Mouse (Mus musculus) gastrocnemius, postnatal 10 days (tissue): ENCODE data around the gene Pdxdc1. TPM values are rescaled to one million over a fixed set of nuclear protein-coding genes. Genes with fewer than 3 reads are reported as not detected.
"Not testable (repeated sequence)": the region's sequence is repeated elsewhere in the genome, so short reads cannot be mapped to it uniquely, and the experiment has no call there.

Experiments
- DNase-seq: peaks from one replicate; pipeline ENCODE4 v3.0.0; 2021; ENCODE audit warnings: mixed read lengths
- long read RNA-seq, 2 experiments: library from polyadenylated mRNA; stranded (forward); transcript quantifications; one replicate each; pipeline ENCODE4 v2.0.0; 2021
- total RNA-seq, 2 experiments: library from RNA; stranded (reverse); gene quantifications; 2 replicates each; pipeline ENCODE4 v1.2.3; 2021

The Pdxdc1 gene
- 10 to 100 TPM; 45.9 to 54.0 TPM for total RNA-seq
- long read RNA-seq, experiment 1, full-length matches to known transcripts = 27 of 44 reads
- long read RNA-seq, experiment 1, partial matches to known transcripts = 3 of 44 reads
- long read RNA-seq, experiment 1, other reads (novel, unspliced or antisense) = 14 of 44 reads
- long read RNA-seq, experiment 2, full-length matches to known transcripts = 10 of 15 reads
- long read RNA-seq, experiment 2, partial matches to known transcripts = 2 of 15 reads
- long read RNA-seq, experiment 2, other reads (novel, unspliced or antisense) = 3 of 15 reads

- peak; percentile 97 for DNase-seq
These were observed at the start of gene Pdxdc1, which contains the start of gene Mpv17l for GRCm38 (mm10) chr16:13902888-13903483. Gene Pdxdc1, minus strand, starts transcription at chr16:13903131. Gene Mpv17l, plus strand, starts transcription at chr16:13903161.

- DNase-seq = no peak
These were observed 48.3 kb upstream of the Pdxdc1 start for GRCm38 (mm10) chr16:13951245-13951644.

GRCm38 (mm10) chr16:13946306-13946705 is 43.4 kb upstream of the Pdxdc1 start:
- no peak for DNase-seq

- DNase-seq = no peak
These were observed 42.2 kb upstream of the Pdxdc1 start for GRCm38 (mm10) chr16:13945153-13945552.

GRCm38 (mm10) chr16:13944752-13945151 is 41.8 kb upstream of the Pdxdc1 start:
- DNase-seq = no peak

- no peak for DNase-seq
These were observed 41.2 kb upstream of the Pdxdc1 start for GRCm38 (mm10) chr16:13944178-13944577.

GRCm38 (mm10) chr16:13940847-13941395 is 38.0 kb upstream of the Pdxdc1 start:
- DNase-seq = no peak

- peak; percentile 42 for DNase-seq
These were observed 37.4 kb upstream of the Pdxdc1 start for GRCm38 (mm10) chr16:13940139-13940846.

GRCm38 (mm10) chr16:13927456-13928075 is 24.6 kb upstream of the Pdxdc1 start:
- no peak for DNase-seq

GRCm38 (mm10) chr16:13922966-13923365 is 20.0 kb upstream of the Pdxdc1 start:
- DNase-seq = not testable (repeated sequence)

GRCm38 (mm10) chr16:13922499-13922898 is 19.6 kb upstream of the Pdxdc1 start:
- not testable (repeated sequence) for DNase-seq

GRCm38 (mm10) chr16:13921781-13922180 is 18.9 kb upstream of the Pdxdc1 start:
- DNase-seq = no peak

- DNase-seq = no peak
These were observed 18.1 kb upstream of the Pdxdc1 start for GRCm38 (mm10) chr16:13921063-13921462.

- no peak for DNase-seq
These were observed 17.2 kb upstream of the Pdxdc1 start for GRCm38 (mm10) chr16:13920093-13920492.

GRCm38 (mm10) chr16:13907297-13907696 is 4.4 kb upstream of the Pdxdc1 start:
- DNase-seq = no peak

GRCm38 (mm10) chr16:13903488-13903887 is 557 bp upstream of the Pdxdc1 start:
- DNase-seq = no peak

GRCm38 (mm10) chr16:13902397-13902831 is 517 bp downstream of the Pdxdc1 start:
- DNase-seq = no peak

- no peak for DNase-seq
These were observed 4.0 kb downstream of the Pdxdc1 start for GRCm38 (mm10) chr16:13898981-13899380.

- DNase-seq = no peak
These were observed 6.6 kb downstream of the Pdxdc1 start for GRCm38 (mm10) chr16:13896357-13896756.

GRCm38 (mm10) chr16:13895740-13896139 is 7.2 kb downstream of the Pdxdc1 start:
- no peak for DNase-seq

GRCm38 (mm10) chr16:13894097-13894496 is 8.8 kb downstream of the Pdxdc1 start:
- no peak for DNase-seq

GRCm38 (mm10) chr16:13892850-13893249 is 10.1 kb downstream of the Pdxdc1 start:
- no peak for DNase-seq
